Mouse (Mus musculus): ENCODE measurements at regions not wholly inside any gene's neighbourhood (a gene's known extent, or its start where the extent isn't known, plus 50 kb on each side); places are given as distances from the start of the nearest gene placed in this dataset.

- peak; percentile 52 for DNase-seq
Observed at GRCm38 (mm10) chr5:132908220-132908619, 365.1 kb upstream of the Auts2 start.

DNA sequence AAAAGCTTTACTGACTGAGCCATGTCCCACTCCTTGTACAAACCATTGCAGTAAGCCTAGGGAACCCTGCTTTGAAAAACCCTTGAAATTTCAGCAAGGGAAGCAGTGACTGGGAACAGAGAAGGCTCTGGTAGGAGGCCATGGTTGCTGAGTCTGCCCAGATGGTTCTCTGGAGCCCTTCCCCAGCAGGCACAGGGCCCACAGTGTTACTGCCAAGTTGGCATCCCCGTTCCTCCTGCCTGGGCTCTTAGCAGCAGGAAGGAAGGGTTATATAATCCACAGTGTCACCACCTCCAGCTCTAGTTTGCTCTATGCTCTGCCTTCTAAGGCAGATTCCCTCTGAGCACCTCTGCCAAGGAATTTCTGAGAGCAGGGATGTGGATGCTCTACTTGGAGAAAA is 349.4 kb upstream of the Auts2 start:
- DNase-seq: peak; percentile 98

DNA sequence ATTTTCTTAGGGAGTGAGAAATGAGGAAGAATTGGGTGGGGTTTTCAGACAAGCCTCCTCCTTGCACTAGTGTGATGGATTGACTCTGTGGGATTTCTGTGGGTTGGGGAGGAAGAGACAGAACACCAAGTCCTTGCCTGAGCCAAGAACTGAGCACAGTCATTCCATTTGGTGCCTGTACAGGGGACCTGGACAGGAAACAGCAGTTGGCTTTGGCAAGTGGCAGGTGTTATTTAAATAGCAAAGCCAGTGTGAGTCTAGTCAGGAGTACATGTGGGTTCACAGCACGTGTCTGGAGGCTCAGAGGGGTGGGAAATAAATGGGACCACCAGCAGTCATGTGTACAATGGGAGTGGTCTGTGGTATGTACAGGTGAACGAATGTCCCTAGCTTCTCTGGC is 341.0 kb upstream of the Auts2 start:
- peak; percentile 87 for DNase-seq

- DNase-seq: peak; percentile 70
Observed at GRCm38 (mm10) chr5:132882291-132882690, 339.1 kb upstream of the Auts2 start.

- DNase-seq: no peak
Observed at GRCm38 (mm10) chr5:132881170-132881569, 338.0 kb upstream of the Auts2 start.

DNA sequence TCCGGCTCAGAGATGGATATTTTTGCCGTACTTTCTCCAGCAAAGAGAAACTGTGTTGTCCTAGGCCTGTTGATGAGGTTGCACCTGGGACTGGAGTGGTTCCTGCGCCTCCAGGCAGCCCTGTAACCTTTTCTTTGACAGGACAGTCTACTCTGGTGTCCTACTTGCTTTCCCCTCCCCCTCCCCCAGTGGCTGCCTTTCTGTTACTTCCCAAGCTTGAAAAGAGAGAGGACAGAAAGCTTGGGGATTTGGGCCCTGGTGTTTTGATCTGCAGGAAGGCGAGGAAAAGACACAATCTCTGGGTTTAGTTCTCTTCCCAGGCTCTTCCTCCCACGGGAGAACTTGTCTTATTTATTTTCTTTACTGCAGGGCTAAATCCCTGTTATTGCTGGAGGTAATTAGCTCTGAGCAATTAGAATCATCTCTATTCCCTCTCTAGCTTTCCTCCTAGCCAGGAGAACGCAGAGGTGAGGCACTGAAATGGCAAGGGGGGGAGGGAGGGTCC is 333.2 kb upstream of the Auts2 start:
- DNase-seq: peak; percentile 71

DNA sequence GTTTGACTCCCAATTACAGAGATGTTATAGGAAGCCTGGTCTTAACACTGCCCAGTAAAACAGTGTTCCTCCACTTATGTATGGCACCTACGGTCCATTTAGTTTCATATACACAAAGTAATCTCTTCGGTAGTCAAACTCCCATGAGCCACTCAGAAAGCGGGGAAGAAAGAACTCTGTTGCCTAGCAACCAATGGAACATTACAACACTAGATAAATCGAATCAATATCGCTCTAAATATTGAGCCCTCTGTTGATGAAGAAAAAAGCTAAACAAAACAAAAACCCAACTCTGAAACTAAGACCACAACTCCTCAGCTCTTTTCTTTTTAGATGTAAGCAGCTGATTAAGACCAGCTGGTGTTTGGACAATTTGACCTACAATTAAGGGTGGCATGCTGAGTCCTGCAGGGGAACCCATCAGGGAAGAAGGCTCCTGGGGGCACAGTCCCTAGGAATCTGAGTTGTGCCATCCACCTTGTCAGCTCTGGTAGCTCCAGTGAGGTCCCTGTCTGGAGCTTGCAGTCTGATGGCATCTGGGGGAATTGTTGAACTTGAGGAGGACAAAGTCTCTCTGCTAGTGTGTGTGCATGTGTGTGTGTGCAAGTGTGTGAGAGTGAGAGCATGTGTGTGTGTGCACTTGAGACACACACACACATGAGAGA is 315.8 kb upstream of the Auts2 start:
- peak; percentile 72 for DNase-seq

GRCm38 (mm10) chr5:132855619-132856510 is 312.7 kb upstream of the Auts2 start:
- peak; percentile 63 for DNase-seq

GRCm38 (mm10) chr5:132850770-132851169 is 307.6 kb upstream of the Auts2 start:
- DNase-seq: peak; percentile 34

DNA sequence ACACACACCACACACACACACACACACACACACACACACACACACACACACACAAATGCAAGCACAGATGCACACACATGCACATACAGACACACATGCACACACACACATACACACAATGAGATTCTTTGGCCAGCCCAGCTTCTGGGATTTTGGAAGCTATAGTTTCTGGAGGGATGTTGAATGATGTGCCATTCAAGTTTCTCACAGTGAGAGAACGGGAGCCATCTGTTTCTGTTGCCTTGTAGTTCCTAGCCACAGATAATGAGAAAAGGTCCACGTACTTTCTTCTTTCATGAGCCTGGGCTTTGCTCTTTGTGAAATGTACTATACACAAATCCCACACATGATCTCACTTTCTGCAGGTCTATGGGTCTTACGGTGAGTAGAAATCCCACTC is 304.9 kb upstream of the Auts2 start:
- no peak for DNase-seq

- DNase-seq: peak; percentile 54
Observed at GRCm38 (mm10) chr5:132843284-132843683, 300.1 kb upstream of the Auts2 start.

GRCm38 (mm10) chr5:132841794-132842193 is 298.6 kb upstream of the Auts2 start:
- DNase-seq: no peak

DNA sequence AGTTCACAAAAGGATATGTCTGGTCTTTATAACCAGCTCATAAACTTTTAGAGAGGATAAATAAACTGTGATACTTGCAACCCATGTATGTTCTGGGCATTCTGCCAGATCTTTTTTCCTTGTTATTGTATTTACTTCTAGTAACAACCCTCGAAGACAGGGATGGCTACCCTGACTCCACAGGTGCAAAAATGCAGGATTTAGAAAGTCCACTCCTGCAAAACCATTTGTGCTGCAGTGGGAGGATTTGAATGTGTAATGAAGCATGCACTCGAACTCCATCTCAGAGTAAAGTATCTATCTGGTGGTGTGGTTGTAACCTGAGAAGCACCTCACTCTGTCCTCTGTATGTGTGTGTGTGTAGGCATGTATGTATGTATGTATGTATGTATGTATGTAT is 294.3 kb upstream of the Auts2 start:
- no peak for DNase-seq

DNA sequence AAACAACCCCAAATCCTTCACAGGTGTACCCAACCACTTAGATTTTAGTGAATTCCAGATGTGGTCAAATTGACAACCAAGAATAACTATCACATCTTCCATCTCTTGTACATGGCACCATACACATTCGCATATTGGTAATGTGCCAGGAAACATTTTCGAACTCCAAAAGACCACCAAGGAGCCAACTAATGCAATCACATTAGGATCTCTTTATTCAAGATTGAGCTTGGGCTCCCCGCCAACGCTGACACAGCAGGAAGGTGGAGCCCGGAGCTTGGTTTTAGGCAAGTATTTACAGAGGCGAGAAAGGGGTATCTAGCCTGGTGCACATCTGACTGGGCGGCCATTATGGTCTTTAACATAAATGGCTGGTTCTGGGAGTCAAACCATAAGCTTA is 285.8 kb upstream of the Auts2 start:
- DNase-seq: no peak

- no peak for DNase-seq
Observed at GRCm38 (mm10) chr5:132827555-132828333, 284.6 kb upstream of the Auts2 start.

DNA sequence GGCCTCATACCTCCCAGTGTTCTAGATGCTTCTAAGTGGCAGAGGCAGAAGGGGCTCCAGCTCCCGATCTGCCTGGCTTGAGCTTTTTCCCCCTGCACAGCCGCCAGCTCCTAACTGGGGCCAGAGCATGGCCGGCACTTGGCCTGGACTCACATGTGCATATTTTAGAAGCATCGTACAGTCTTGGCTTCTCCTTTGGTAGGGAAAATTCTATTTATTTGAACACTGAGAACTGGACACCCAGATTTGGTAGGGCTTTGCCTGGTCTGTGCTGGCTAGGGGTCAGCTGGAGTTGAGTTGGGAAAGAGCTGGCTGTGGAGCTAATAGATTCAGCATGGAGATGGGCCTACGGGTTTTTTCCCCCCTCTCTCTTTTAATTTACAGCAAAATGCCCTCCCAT is 282.9 kb upstream of the Auts2 start:
- DNase-seq: peak; percentile 95

DNA sequence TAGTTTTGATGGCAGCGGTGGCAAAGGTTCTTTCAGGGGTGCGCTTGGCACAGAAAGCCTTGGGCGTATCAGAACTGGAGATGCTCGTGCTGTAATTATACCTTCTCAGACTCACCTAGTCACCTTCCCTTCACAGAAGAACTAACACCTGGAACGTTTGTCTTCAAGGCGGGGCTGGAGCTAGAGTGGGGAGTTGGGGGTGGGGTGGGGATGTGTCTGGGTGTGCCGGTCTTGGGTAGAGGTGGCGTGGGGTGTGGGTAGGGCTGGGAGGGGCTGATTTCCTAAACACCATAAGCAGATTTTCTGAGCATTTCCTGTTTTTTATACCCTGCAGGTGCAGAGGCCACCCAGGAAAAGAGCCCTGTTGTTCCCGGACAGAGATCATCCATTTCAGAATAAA is 274.5 kb upstream of the Auts2 start:
- DNase-seq: no peak

GRCm38 (mm10) chr5:132809181-132809580 is 266.0 kb upstream of the Auts2 start:
- DNase-seq: no peak

GRCm38 (mm10) chr5:132796061-132796460 is 252.9 kb upstream of the Auts2 start:
- peak; percentile 8 for DNase-seq

DNA sequence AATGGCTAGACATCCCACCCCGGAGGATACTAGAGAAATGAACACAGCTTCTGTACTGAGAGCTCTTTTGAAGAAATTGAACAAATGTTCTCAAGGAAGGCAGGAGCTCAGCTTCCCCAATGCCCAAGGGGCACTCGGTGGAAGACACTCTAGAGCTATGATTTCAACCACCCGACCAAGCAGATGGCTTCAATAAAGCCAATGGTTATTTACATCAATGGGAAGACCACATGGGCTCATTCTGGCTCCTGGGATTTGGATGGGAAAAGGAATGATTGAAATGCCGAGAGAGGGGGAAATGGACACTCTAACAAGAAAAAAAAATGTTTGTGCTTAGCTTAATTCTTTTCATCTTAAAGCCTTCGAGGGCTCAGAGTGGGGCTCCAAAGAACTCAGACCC is 249.3 kb upstream of the Auts2 start:
- DNase-seq: peak; percentile 35

DNA sequence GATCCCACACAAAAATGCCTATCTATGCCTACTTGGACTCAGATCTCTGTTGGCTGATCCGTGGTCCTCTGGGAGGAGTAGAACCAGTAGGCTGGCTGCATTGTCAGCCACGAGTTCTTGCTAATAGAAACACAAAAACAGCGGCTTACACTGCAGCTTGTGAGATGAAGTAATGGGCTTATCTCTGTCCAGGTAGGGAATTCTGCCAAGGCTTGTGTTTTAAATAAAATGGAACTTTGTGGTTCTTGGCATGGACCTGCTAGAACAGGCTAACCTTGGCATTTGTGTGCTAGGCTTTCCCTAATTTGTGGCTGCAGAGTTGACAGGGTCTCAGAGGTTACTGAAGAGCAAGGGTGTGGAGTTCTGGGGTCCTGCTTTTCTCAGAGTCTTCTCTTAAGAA is 242.1 kb upstream of the Auts2 start:
- peak; percentile 93 for DNase-seq

- DNase-seq: no peak
Observed at GRCm38 (mm10) chr5:132784791-132785190, 241.6 kb upstream of the Auts2 start.

DNA sequence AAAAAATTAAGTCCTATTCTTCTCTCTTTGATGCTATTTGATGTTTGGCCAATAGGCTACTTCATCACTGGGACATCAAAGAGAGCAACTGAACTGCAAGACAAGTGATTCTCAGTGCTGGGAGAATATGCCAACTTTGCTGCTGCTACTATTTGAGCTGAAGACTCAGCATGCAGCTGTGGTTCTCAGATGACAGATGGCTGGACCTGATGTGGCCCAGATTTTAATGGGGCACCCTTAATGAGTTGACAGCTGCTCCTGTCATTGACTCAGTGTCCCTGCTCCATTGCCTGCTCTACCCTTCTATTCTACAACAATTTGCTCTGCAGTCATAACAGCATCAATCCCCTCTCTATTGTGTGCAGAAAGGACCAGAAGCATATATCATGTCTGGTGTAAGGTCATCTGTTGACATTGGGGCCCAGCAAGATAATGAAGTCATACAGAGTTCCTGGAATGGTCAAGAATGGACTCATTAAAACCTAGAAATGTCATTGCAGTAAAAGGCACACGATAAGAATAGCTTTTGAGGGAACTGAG is 231.1 kb upstream of the Auts2 start:
- peak; percentile 5 for DNase-seq
